Mouse (Mus musculus) neural tube, postnatal 0 days (tissue): ENCODE results near the gene Vmn2r52. TPM values are rescaled to one million over a fixed set of nuclear protein-coding genes. Genes with fewer than 3 reads are reported as not detected.

Experiments
- polyA plus RNA-seq: library from polyadenylated mRNA; unstranded; fragments of >200 nt; fragmentation: Nextera tagmentation; extraction: Ambion mirVana; gene quantifications from 2 replicates; pipeline ENCODE4 v1.2.1, GENCODE M21; 2015

The Vmn2r52 gene
- not detected in 2 replicates for polyA plus RNA-seq

GRCm38 (mm10) chr7:10176473-10176872 lies at the start of gene Vmn2r52:
TSS of gene Vmn2r52 (minus strand) at chr7:10176573.

GRCm38 (mm10) chr7:10105641-10106040 lies 70.7 kb downstream of the Vmn2r52 start, which contains the start of gene Vmn2r51:
TSS of gene Vmn2r51 (minus strand) at chr7:10105741.

Other genes with a start within 250 kb of the Vmn2r52 start
- gene Vmn2r48, start 223.0 kb downstream of the Vmn2r52 start, polyA plus RNA-seq = not detected in 2 replicates
- gene Vmn2r49, start 184.3 kb downstream of the Vmn2r52 start, polyA plus RNA-seq = not detected in 2 replicates
- not detected in 2 replicates for gene Vmn2r50, start 123.3 kb downstream of the Vmn2r52 start, polyA plus RNA-seq
- gene Vmn2r51, start 70.8 kb downstream of the Vmn2r52 start, polyA plus RNA-seq = not detected in 2 replicates
- gene Vmn1r66, start 101.4 kb upstream of the Vmn2r52 start, polyA plus RNA-seq = not detected in 2 replicates